Mouse (Mus musculus): ENCODE measurements around the gene Setd1b. TPM values are rescaled to one million over a fixed set of nuclear protein-coding genes. Genes with fewer than 3 reads are reported as not detected.
A peak's percentile ranks its signal among the peaks of the same experiment; 100 is the strongest.

Setd1b gene
- polyA plus RNA-seq, 1 experiment from 2014 or later, result 11.5 TPM

GRCm38 (mm10) chr5:123144746-123145590, 3.0 kb downstream of the Setd1b start:
- Histone ChIP-seq H3K27me3 (no peaks in the 10 kb centered on the region), H3K9me3 (no peaks in the 10 kb centered on the region), H3K27ac (replicated peaks) (peak overlapping the region; percentile 46; the same call in 1 of the 2 replicates), H3K4me1 (replicated peaks) (peaks cover 70% of the 10 kb centered on the region), H3K4me2 (peak overlapping the region; percentile 100), H3K36me3 (peaks cover 36% of the 10 kb centered on the region), H3K9ac (peak overlapping the region; percentile 100), H3K4me3 (peak overlapping the region; percentile 95)
- WGBS, result 36% methylated on average over 20 of the region's 20 CpGs
- no peak for ATAC-seq (ENCODE audit: low read depth)

- Histone ChIP-seq H3K36me3 (peaks cover 50% of the 10 kb centered on the region), H3K27me3 (no peaks in the 10 kb centered on the region), H3K27ac (replicated peaks) (no peak overlapping the region), H3K9me3 (no peaks in the 10 kb centered on the region), H3K4me2 (peak overlapping the region; percentile 100; the same call in 1 of the 2 replicates), H3K9ac (0 out of 2 replicates have a peak overlapping the region, but pooled peaks have one; percentile 47), H3K4me3 (no peak overlapping the region), H3K4me1 (replicated peaks) (peaks cover 84% of the 10 kb centered on the region)
- WGBS, result 85% methylated on average over 11 of the region's 11 CpGs
- ATAC-seq (ENCODE audit: low read depth), result no peak
Measured at GRCm38 (mm10) chr5:123146357-123146756, 4.4 kb downstream of the Setd1b start.

GRCm38 (mm10) chr5:123147569-123147968, 5.6 kb downstream of the Setd1b start:
- 85% methylated on average over 17 of the region's 17 CpGs for WGBS

GRCm38 (mm10) chr5:123148073-123148722, 6.2 kb downstream of the Setd1b start:
- H3K27ac ChIP-seq (replicated peaks), result no peak overlapping the region
- peaks cover 68% of the 10 kb centered on the region for H3K36me3 ChIP-seq
- peaks cover 85% of the 10 kb centered on the region for H3K4me1 ChIP-seq (replicated peaks)
- H3K9ac ChIP-seq, result peak overlapping the region; percentile 65; the same call in 1 of the 2 replicates
- H3K4me2 ChIP-seq, result peak overlapping the region; percentile 76; the same call in 1 of the 2 replicates
- ATAC-seq (ENCODE audit: low read depth), result no peak
- no peaks in the 10 kb centered on the region for H3K27me3 ChIP-seq
- H3K9me3 ChIP-seq, result no peaks in the 10 kb centered on the region
- 0 out of 2 replicates have a peak overlapping the region, but pooled peaks have one; percentile 45 for H3K4me3 ChIP-seq
- 83% methylated on average over 25 of the region's 25 CpGs for WGBS

More at GRCm38 (mm10) chr5:123147569-123147968, 5.6 kb downstream of the Setd1b start:
- no peaks in the 10 kb centered on the region for H3K9me3 ChIP-seq
- peaks cover 62% of the 10 kb centered on the region for H3K36me3 ChIP-seq
- no peaks in the 10 kb centered on the region for H3K27me3 ChIP-seq
- no peak for ATAC-seq (ENCODE audit: low read depth)
- H3K4me2 ChIP-seq, result 0 out of 2 replicates have a peak overlapping the region, but pooled peaks have one; percentile 1
- no peak overlapping the region for H3K4me3 ChIP-seq
- peaks cover 88% of the 10 kb centered on the region for H3K4me1 ChIP-seq (replicated peaks)
- no peak overlapping the region for H3K9ac ChIP-seq
- H3K27ac ChIP-seq (replicated peaks), result no peak overlapping the region

- peak overlapping the region; percentile 76 for H3K4me2 ChIP-seq
- 0 out of 2 replicates have a peak overlapping the region, but pooled peaks have one; percentile 18 for H3K27ac ChIP-seq (replicated peaks)
- ATAC-seq (ENCODE audit: low read depth), result peak; percentile 80
- H3K27me3 ChIP-seq, result no peaks in the 10 kb centered on the region
- H3K4me3 ChIP-seq, result peak overlapping the region; percentile 45
- peak overlapping the region; percentile 65 for H3K9ac ChIP-seq
- H3K36me3 ChIP-seq, result peaks cover 83% of the 10 kb centered on the region
- peaks cover 70% of the 10 kb centered on the region for H3K4me1 ChIP-seq (replicated peaks)
- no peaks in the 10 kb centered on the region for H3K9me3 ChIP-seq
- 12% methylated on average over 19 of the region's 19 CpGs for WGBS
Measured at GRCm38 (mm10) chr5:123149451-123150400, 7.7 kb downstream of the Setd1b start.

- H3K9ac ChIP-seq, result peak overlapping the region; percentile 65
- peaks cover 61% of the 10 kb centered on the region for H3K4me1 ChIP-seq (replicated peaks)
- H3K4me3 ChIP-seq, result peak overlapping the region; percentile 45
- H3K27me3 ChIP-seq, result no peaks in the 10 kb centered on the region
- H3K36me3 ChIP-seq, result peaks cover 83% of the 10 kb centered on the region
- H3K9me3 ChIP-seq, result no peaks in the 10 kb centered on the region
- H3K27ac ChIP-seq (replicated peaks), result peak overlapping the region; percentile 29; the same call in 1 of the 2 replicates
- 53% methylated on average over 7 of the region's 7 CpGs for WGBS
- no peak for ATAC-seq (ENCODE audit: low read depth)
- peak overlapping the region; percentile 76 for H3K4me2 ChIP-seq
Measured at GRCm38 (mm10) chr5:123150641-123151040, 8.6 kb downstream of the Setd1b start.

- Histone ChIP-seq H3K4me1 (replicated peaks) (peaks cover 57% of the 10 kb centered on the region), H3K36me3 (peaks cover 79% of the 10 kb centered on the region), H3K27ac (replicated peaks) (peak overlapping the region; percentile 29; the same call in 1 of the 2 replicates), H3K4me2 (peak overlapping the region; percentile 76), H3K27me3 (no peaks in the 10 kb centered on the region), H3K9me3 (no peaks in the 10 kb centered on the region), H3K4me3 (peak overlapping the region; percentile 45), H3K9ac (peak overlapping the region; percentile 65)
- 41% methylated on average over 7 of the region's 7 CpGs for WGBS
- ATAC-seq (ENCODE audit: low read depth), result no peak
Measured at GRCm38 (mm10) chr5:123151077-123151476, 9.1 kb downstream of the Setd1b start.

GRCm38 (mm10) chr5:123151707-123152362, 9.8 kb downstream of the Setd1b start:
- peak overlapping the region; percentile 76; the same call in 1 of the 2 replicates for H3K4me2 ChIP-seq
- H3K27me3 ChIP-seq, result no peaks in the 10 kb centered on the region
- H3K9ac ChIP-seq, result no peak overlapping the region
- H3K36me3 ChIP-seq, result peaks cover 78% of the 10 kb centered on the region
- H3K9me3 ChIP-seq, result no peaks in the 10 kb centered on the region
- H3K4me1 ChIP-seq (replicated peaks), result peaks cover 49% of the 10 kb centered on the region
- H3K4me3 ChIP-seq, result no peak overlapping the region
- no peak overlapping the region for H3K27ac ChIP-seq (replicated peaks)
- ATAC-seq (ENCODE audit: low read depth), result no peak
- WGBS, result 94% methylated on average over 19 of the region's 19 CpGs

- Histone ChIP-seq H3K4me2 (no peak overlapping the region), H3K4me1 (replicated peaks) (peaks cover 38% of the 10 kb centered on the region), H3K27me3 (no peaks in the 10 kb centered on the region), H3K4me3 (no peak overlapping the region), H3K9ac (no peak overlapping the region), H3K9me3 (no peaks in the 10 kb centered on the region), H3K27ac (replicated peaks) (no peak overlapping the region), H3K36me3 (peaks cover 78% of the 10 kb centered on the region)
- no peak for ATAC-seq (ENCODE audit: low read depth)
- WGBS, result 88% methylated on average over 1 of the region's 1 CpGs
Measured at GRCm38 (mm10) chr5:123152901-123153300, 10.9 kb downstream of the Setd1b start.

GRCm38 (mm10) chr5:123155425-123155824, 13.4 kb downstream of the Setd1b start:
- no peaks in the 10 kb centered on the region for H3K9me3 ChIP-seq
- WGBS, result 60% methylated on average over 7 of the region's 7 CpGs
- no peak for ATAC-seq (ENCODE audit: low read depth)

GRCm38 (mm10) chr5:123156763-123157162, 14.8 kb downstream of the Setd1b start:
- WGBS, result 87% methylated on average over 12 of the region's 12 CpGs
- H3K4me1 ChIP-seq (replicated peaks), result no peaks in the 10 kb centered on the region
- no peak overlapping the region for H3K4me2 ChIP-seq
- no peak overlapping the region for H3K9ac ChIP-seq
- no peak overlapping the region for H3K4me3 ChIP-seq
- no peak overlapping the region for H3K27ac ChIP-seq (replicated peaks)
- ATAC-seq (ENCODE audit: low read depth), result no peak
- no peaks in the 10 kb centered on the region for H3K9me3 ChIP-seq
- H3K36me3 ChIP-seq, result peaks cover 88% of the 10 kb centered on the region
- H3K27me3 ChIP-seq, result no peaks in the 10 kb centered on the region

More at GRCm38 (mm10) chr5:123155425-123155824, 13.4 kb downstream of the Setd1b start:
- no peaks in the 10 kb centered on the region for H3K27me3 ChIP-seq
- no peak overlapping the region for H3K9ac ChIP-seq
- H3K4me2 ChIP-seq, result no peak overlapping the region
- H3K36me3 ChIP-seq, result peaks cover 88% of the 10 kb centered on the region
- peaks cover 13% of the 10 kb centered on the region for H3K4me1 ChIP-seq (replicated peaks)
- no peak overlapping the region for H3K27ac ChIP-seq (replicated peaks)
- no peak overlapping the region for H3K4me3 ChIP-seq

Measured in neural tube, embryonic 13.5 days (tissue).